Mouse (Mus musculus): Measurements from ENCODE around the gene Pmm1. TPM values are rescaled to one million over a fixed set of nuclear protein-coding genes. Genes with fewer than 3 reads are reported as not detected.

Pmm1 gene
- polyA plus RNA-seq, 1 experiment: 66.6 TPM

DNA sequence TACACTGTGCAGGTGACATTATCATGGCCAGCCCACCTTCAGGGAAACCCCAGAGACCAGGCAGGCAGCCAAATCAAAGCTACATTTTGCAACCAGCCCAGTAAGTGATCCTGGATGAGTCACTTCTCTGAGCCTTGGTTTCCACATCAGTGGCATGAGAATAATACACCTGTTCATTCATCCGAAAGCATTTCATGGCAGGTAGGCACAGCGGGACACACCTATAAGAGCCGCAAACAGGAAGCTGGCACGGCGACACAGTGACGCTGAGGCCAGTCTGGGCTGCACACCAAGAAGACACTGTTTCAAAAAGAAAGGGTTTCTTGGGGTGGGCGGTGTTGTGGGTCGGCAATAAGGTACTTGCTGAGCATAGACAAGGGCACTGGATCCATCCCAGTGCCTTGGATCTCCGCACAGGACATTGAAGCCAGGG lies 6.6 kb downstream of the Pmm1 start:
- TF ChIP-seq MYOG (IDR thresholded peaks at IDR 0.05; ENCODE audit: control insufficient read depth, extremely low read depth, insufficient read length): no peak
- no peak for TF ChIP-seq FOSL1 (IDR thresholded peaks at IDR 0.05; ENCODE audit: insufficient read depth, low read length, poor library complexity, severe bottlenecking)
- TF ChIP-seq USF1 (IDR thresholded peaks at IDR 0.05; ENCODE audit: low read depth): no peak
- no peak for TF ChIP-seq CEBPB (IDR thresholded peaks at IDR 0.05; ENCODE audit: low read depth)
- no peak for TF ChIP-seq MYOD1 (IDR thresholded peaks at IDR 0.05; ENCODE audit: control insufficient read depth, insufficient read length, low read depth)
- TF ChIP-seq MAX (IDR thresholded peaks at IDR 0.05): no peak
- no peak for TF ChIP-seq CTCF (IDR thresholded peaks at IDR 0.05; ENCODE audit: control insufficient read depth, insufficient read depth, insufficient read length)
- Histone ChIP-seq H3K79me3 (ENCODE audit: low read depth) (no peaks in the 10 kb centered on the region), H3ac (ENCODE audit: control insufficient read depth, insufficient read length, low read depth) (no peak overlapping the region), H3K79me2 (ENCODE audit: control insufficient read depth, insufficient read depth) (no peaks in the 10 kb centered on the region), H3K4me3 (ENCODE audit: insufficient read depth, poor library complexity, severe bottlenecking) (no peak overlapping the region), H3K27me3 (ENCODE audit: control insufficient read depth, insufficient read depth, insufficient read length) (no peaks in the 10 kb centered on the region), H3K36me3 (ENCODE audit: control insufficient read depth, insufficient read depth) (peaks cover 20% of the 10 kb centered on the region)

- Histone ChIP-seq H3K79me3 (ENCODE audit: low read depth) (no peaks in the 10 kb centered on the region), H3K27me3 (ENCODE audit: control insufficient read depth, insufficient read depth, insufficient read length) (no peaks in the 10 kb centered on the region), H3K79me2 (ENCODE audit: control insufficient read depth, insufficient read depth) (no peaks in the 10 kb centered on the region), H3ac (ENCODE audit: control insufficient read depth, insufficient read length, low read depth) (no peak overlapping the region), H3K4me3 (ENCODE audit: insufficient read depth, poor library complexity, severe bottlenecking) (no peak overlapping the region), H3K36me3 (ENCODE audit: control insufficient read depth, insufficient read depth) (peaks cover 20% of the 10 kb centered on the region)
- TF ChIP-seq CEBPB (IDR thresholded peaks at IDR 0.05; ENCODE audit: low read depth) (no peak), CTCF (IDR thresholded peaks at IDR 0.05; ENCODE audit: control insufficient read depth, insufficient read depth, insufficient read length) (no peak), MAX (IDR thresholded peaks at IDR 0.05) (no peak), USF1 (IDR thresholded peaks at IDR 0.05; ENCODE audit: low read depth) (no peak), FOSL1 (IDR thresholded peaks at IDR 0.05; ENCODE audit: insufficient read depth, low read length, poor library complexity, severe bottlenecking) (no peak), MYOG (IDR thresholded peaks at IDR 0.05; ENCODE audit: control insufficient read depth, extremely low read depth, insufficient read length) (no peak), MYOD1 (IDR thresholded peaks at IDR 0.05; ENCODE audit: control insufficient read depth, insufficient read length, low read depth) (no peak)
Measured at GRCm38 (mm10) chr15:81952310-81952709, 8.4 kb downstream of the Pmm1 start.

DNA sequence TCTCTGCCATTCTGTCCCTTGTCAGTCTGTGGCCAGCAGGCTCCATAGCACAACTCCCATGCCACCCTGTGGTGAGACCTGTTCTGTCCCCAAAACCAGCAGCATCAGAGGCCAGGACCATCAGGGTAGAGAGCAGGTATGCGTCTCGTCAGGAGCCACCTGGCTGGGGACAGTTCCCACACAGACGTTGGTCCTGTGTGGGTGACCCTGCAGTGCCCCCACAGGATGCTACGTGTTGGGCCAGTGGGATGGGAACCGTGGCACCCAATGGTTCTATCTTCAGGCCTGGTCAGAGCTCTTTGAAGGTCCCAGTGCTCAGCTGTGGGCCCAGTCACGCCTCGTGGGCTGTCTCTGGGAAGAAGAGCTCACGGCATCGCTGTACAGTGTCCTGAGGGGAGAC lies 9.6 kb downstream of the Pmm1 start:
- Histone ChIP-seq H3K79me2 (ENCODE audit: control insufficient read depth, insufficient read depth) (no peaks in the 10 kb centered on the region), H3K36me3 (ENCODE audit: control insufficient read depth, insufficient read depth) (peaks cover 20% of the 10 kb centered on the region), H3K4me3 (ENCODE audit: insufficient read depth, poor library complexity, severe bottlenecking) (no peak overlapping the region), H3ac (ENCODE audit: control insufficient read depth, insufficient read length, low read depth) (no peak overlapping the region), H3K79me3 (ENCODE audit: low read depth) (no peaks in the 10 kb centered on the region), H3K27me3 (ENCODE audit: control insufficient read depth, insufficient read depth, insufficient read length) (no peaks in the 10 kb centered on the region)
- TF ChIP-seq CEBPB (IDR thresholded peaks at IDR 0.05; ENCODE audit: low read depth) (no peak), FOSL1 (IDR thresholded peaks at IDR 0.05; ENCODE audit: insufficient read depth, low read length, poor library complexity, severe bottlenecking) (no peak), MYOD1 (IDR thresholded peaks at IDR 0.05; ENCODE audit: control insufficient read depth, insufficient read length, low read depth) (no peak), MAX (IDR thresholded peaks at IDR 0.05) (no peak), CTCF (IDR thresholded peaks at IDR 0.05; ENCODE audit: control insufficient read depth, insufficient read depth, insufficient read length) (no peak), USF1 (IDR thresholded peaks at IDR 0.05; ENCODE audit: low read depth) (no peak), MYOG (IDR thresholded peaks at IDR 0.05; ENCODE audit: control insufficient read depth, extremely low read depth, insufficient read length) (no peak)

- TF ChIP-seq MYOG (IDR thresholded peaks at IDR 0.05; ENCODE audit: control insufficient read depth, extremely low read depth, insufficient read length) (no peak), MAX (IDR thresholded peaks at IDR 0.05) (no peak), MYOD1 (IDR thresholded peaks at IDR 0.05; ENCODE audit: control insufficient read depth, insufficient read length, low read depth) (no peak), FOSL1 (IDR thresholded peaks at IDR 0.05; ENCODE audit: insufficient read depth, low read length, poor library complexity, severe bottlenecking) (no peak), CEBPB (IDR thresholded peaks at IDR 0.05; ENCODE audit: low read depth) (no peak), USF1 (IDR thresholded peaks at IDR 0.05; ENCODE audit: low read depth) (no peak), CTCF (IDR thresholded peaks at IDR 0.05; ENCODE audit: control insufficient read depth, insufficient read depth, insufficient read length) (no peak)
- peaks cover 20% of the 10 kb centered on the region for H3K36me3 ChIP-seq (ENCODE audit: control insufficient read depth, insufficient read depth)
Measured at GRCm38 (mm10) chr15:81950716-81951115, 10.0 kb downstream of the Pmm1 start.

DNA sequence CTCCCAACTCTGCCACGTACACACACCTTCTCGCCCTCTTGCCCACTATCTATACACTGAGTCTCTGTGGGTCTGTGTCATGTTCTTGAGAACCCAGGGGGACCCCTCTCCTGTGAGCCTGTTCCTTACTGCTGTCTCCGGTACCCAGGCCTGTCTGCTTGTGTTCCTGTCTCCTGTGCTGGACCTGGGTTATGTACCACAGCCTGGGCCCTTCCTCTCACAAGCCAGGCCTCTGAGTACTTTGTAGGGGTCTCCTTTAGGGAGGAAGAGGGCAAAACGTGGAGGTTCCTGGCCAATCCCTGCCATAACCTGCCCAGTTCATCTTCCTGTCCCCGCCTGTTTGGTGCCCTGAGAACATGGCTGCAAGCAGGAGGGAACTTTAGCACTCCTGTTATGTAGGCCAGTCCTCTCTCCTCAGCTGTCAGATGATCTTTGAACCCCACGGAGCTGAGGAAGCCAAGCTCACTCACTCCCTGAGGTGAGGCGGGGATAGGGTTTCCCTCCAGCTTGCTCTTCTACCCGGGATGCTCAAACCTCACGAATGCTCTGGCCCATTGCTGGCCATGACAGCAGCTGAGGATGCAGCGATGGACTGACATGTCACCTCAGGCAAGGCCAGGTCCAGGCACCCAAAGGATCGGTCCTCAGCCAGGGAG lies 11.1 kb downstream of the Pmm1 start:
- no peak overlapping the region for H3K4me3 ChIP-seq (ENCODE audit: insufficient read depth, poor library complexity, severe bottlenecking)
- no peak overlapping the region for H3ac ChIP-seq (ENCODE audit: control insufficient read depth, insufficient read length, low read depth)
- no peak for TF ChIP-seq MAX (IDR thresholded peaks at IDR 0.05)
- TF ChIP-seq MYOD1 (IDR thresholded peaks at IDR 0.05; ENCODE audit: control insufficient read depth, insufficient read length, low read depth): no peak
- TF ChIP-seq CEBPB (IDR thresholded peaks at IDR 0.05; ENCODE audit: low read depth): no peak
- no peak for TF ChIP-seq FOSL1 (IDR thresholded peaks at IDR 0.05; ENCODE audit: insufficient read depth, low read length, poor library complexity, severe bottlenecking)
- no peak for TF ChIP-seq USF1 (IDR thresholded peaks at IDR 0.05; ENCODE audit: low read depth)
- TF ChIP-seq CTCF (IDR thresholded peaks at IDR 0.05; ENCODE audit: control insufficient read depth, insufficient read depth, insufficient read length): no peak
- no peak for TF ChIP-seq MYOG (IDR thresholded peaks at IDR 0.05; ENCODE audit: control insufficient read depth, extremely low read depth, insufficient read length)

More at GRCm38 (mm10) chr15:81950716-81951115, 10.0 kb downstream of the Pmm1 start:
- H3K79me3 ChIP-seq (ENCODE audit: low read depth): no peaks in the 10 kb centered on the region
- H3K4me3 ChIP-seq (ENCODE audit: insufficient read depth, poor library complexity, severe bottlenecking): no peak overlapping the region
- H3K79me2 ChIP-seq (ENCODE audit: control insufficient read depth, insufficient read depth): no peaks in the 10 kb centered on the region
- no peak overlapping the region for H3ac ChIP-seq (ENCODE audit: control insufficient read depth, insufficient read length, low read depth)
- H3K27me3 ChIP-seq (ENCODE audit: control insufficient read depth, insufficient read depth, insufficient read length): no peaks in the 10 kb centered on the region

More for the DNA sequence above, 11.1 kb downstream of the Pmm1 start:
- Histone ChIP-seq H3K27me3 (ENCODE audit: control insufficient read depth, insufficient read depth, insufficient read length) (peaks cover 3% of the 10 kb centered on the region), H3K36me3 (ENCODE audit: control insufficient read depth, insufficient read depth) (peaks cover 9% of the 10 kb centered on the region), H3K79me2 (ENCODE audit: control insufficient read depth, insufficient read depth) (no peaks in the 10 kb centered on the region), H3K79me3 (ENCODE audit: low read depth) (no peaks in the 10 kb centered on the region)

Data from C2C12 (cell line).